ENCODE assay signal across 26 mouse cellular contexts in genomic region chr3:129647312-129647711, GRCm38 (mm10).
DNase-seq lines count a peak whose midpoint lies in the region; ATAC-seq lines count a peak whose summit lies in the region.
"Had no signal": no experiment of that assay in that cellular context is flagged by ENCODE, and none has a peak within 500 bp of the region (broad histone marks: within the 10 kb centered on the region; RNA-seq: fewer than 3 reads in every experiment).

No protein-coding gene starts in this region.

- no peaks in the 10 kb centered on the region for H3K9me3 ChIP-seq in hindbrain, embryonic 13.5 days
- no peaks in the 10 kb centered on the region for H3K9me3 ChIP-seq in hindbrain, embryonic 11.5 days (ENCODE audit: control insufficient read depth, low read length)
- H3K9me3 ChIP-seq in midbrain, embryonic 13.5 days: no peaks in the 10 kb centered on the region
- no peaks in the 10 kb centered on the region for H3K9me3 ChIP-seq in midbrain, embryonic 11.5 days (ENCODE audit: control insufficient read depth, low read length)
- no peaks in the 10 kb centered on the region for H3K9me3 ChIP-seq in hindbrain, embryonic 16.5 days (ENCODE audit: control insufficient read depth, low read length)
- no peaks in the 10 kb centered on the region for H3K9me3 ChIP-seq in midbrain, embryonic 15.5 days
- H3K9me3 ChIP-seq: liver, embryonic 15.5 days; lung, embryonic 15.5 days; neural tube, embryonic 13.5 days; stomach, embryonic 15.5 days had no signal

- DNase-seq in hindbrain, embryonic 11.5 days (ENCODE audit: low spot score): no peak
- no peak for DNase-seq in midbrain, embryonic 11.5 days (ENCODE audit: low spot score, missing footprints)
- no peak for DNase-seq in left cerebral cortex, postnatal 14 days (ENCODE audit: low spot score in 2 of 2)
- DNase-seq: adrenal gland, postnatal 36 days; cerebellum, adult 11 months; cerebellum, adult 9-11 months; gastrocnemius, postnatal 25 days; heart, adult 2 months; kidney, adult 2 months; kidney, postnatal 36 days; layer of hippocampus, postnatal 36 days; liver; right cerebral cortex, adult 18-20 months; right cerebral cortex, postnatal 4 days; thymus, postnatal 25 days had no signal

- no peaks in the 10 kb centered on the region for H3K36me3 ChIP-seq in hindbrain, embryonic 13.5 days
- H3K36me3 ChIP-seq in hindbrain, embryonic 11.5 days (ENCODE audit: control insufficient read depth, insufficient read depth, low read length): no peaks in the 10 kb centered on the region
- no peaks in the 10 kb centered on the region for H3K36me3 ChIP-seq in midbrain, embryonic 13.5 days
- no peaks in the 10 kb centered on the region for H3K36me3 ChIP-seq in midbrain, embryonic 11.5 days (ENCODE audit: control insufficient read depth, insufficient read depth, low read length)
- no peaks in the 10 kb centered on the region for H3K36me3 ChIP-seq in hindbrain, embryonic 16.5 days (ENCODE audit: control insufficient read depth, insufficient read depth, low read length)
- no peaks in the 10 kb centered on the region for H3K36me3 ChIP-seq in midbrain, embryonic 15.5 days (replicated peaks)
- H3K36me3 ChIP-seq: liver, embryonic 15.5 days; lung, embryonic 15.5 days; neural tube, embryonic 13.5 days; stomach, embryonic 15.5 days had no signal

- peak; percentile 67 for ATAC-seq in hindbrain, embryonic 13.5 days (ENCODE audit: low FRiP score)
- ATAC-seq in hindbrain, embryonic 11.5 days (ENCODE audit: low FRiP score): no peak; the same call in 1 of the 2 replicates
- 0 out of 2 replicates have a peak, but pooled peaks have one; percentile 24 for ATAC-seq in midbrain, embryonic 13.5 days
- ATAC-seq in midbrain, embryonic 11.5 days (ENCODE audit: low FRiP score): no peak
- peak; percentile 60 for ATAC-seq in hindbrain, embryonic 16.5 days
- ATAC-seq in midbrain, embryonic 15.5 days (replicated peaks): peak; percentile 55
- no peak for ATAC-seq in activated CD4-positive, CD25-positive, alpha-beta regulatory T cell, adult 4 months

- no peak overlapping the region for H3K4me2 ChIP-seq in hindbrain, embryonic 13.5 days
- H3K4me2 ChIP-seq in hindbrain, embryonic 11.5 days (replicated peaks; ENCODE audit: low read depth, low read length): no peak overlapping the region
- H3K4me2 ChIP-seq in midbrain, embryonic 13.5 days (replicated peaks): no peak overlapping the region
- no peak overlapping the region for H3K4me2 ChIP-seq in midbrain, embryonic 11.5 days
- H3K4me2 ChIP-seq in hindbrain, embryonic 16.5 days (ENCODE audit: low read length): no peak overlapping the region
- H3K4me2 ChIP-seq in midbrain, embryonic 15.5 days: no peak overlapping the region
- H3K4me2 ChIP-seq: liver, embryonic 15.5 days; lung, embryonic 15.5 days; neural tube, embryonic 13.5 days; stomach, embryonic 15.5 days had no signal

- WGBS in hindbrain, embryonic 13.5 days: 65% methylated on average over 10 of the region's 10 CpGs
- WGBS in hindbrain, embryonic 11.5 days: 87% methylated on average over 10 of the region's 10 CpGs
- WGBS in midbrain, embryonic 13.5 days: 78% methylated on average over 10 of the region's 10 CpGs
- 86% methylated on average over 10 of the region's 10 CpGs for WGBS in midbrain, embryonic 11.5 days
- 68% methylated on average over 10 of the region's 10 CpGs for WGBS in hindbrain, embryonic 16.5 days
- 73% methylated on average over 10 of the region's 10 CpGs for WGBS in midbrain, embryonic 15.5 days

- no peak overlapping the region for H3K4me3 ChIP-seq in hindbrain, embryonic 13.5 days
- no peak overlapping the region for H3K4me3 ChIP-seq in hindbrain, embryonic 11.5 days (ENCODE audit: low read depth, low read length)
- H3K4me3 ChIP-seq in midbrain, embryonic 13.5 days (replicated peaks): no peak overlapping the region
- no peak overlapping the region for H3K4me3 ChIP-seq in midbrain, embryonic 11.5 days (ENCODE audit: low read depth, low read length)
- no peak overlapping the region for H3K4me3 ChIP-seq in hindbrain, embryonic 16.5 days (ENCODE audit: low read length)
- no peak overlapping the region for H3K4me3 ChIP-seq in midbrain, embryonic 15.5 days
- H3K4me3 ChIP-seq: heart, adult 2 months; liver, embryonic 15.5 days; lung, embryonic 15.5 days; myocyte; neural tube, embryonic 13.5 days; stomach, embryonic 15.5 days had no signal

- peaks cover 15% of the 10 kb centered on the region for H3K4me1 ChIP-seq in hindbrain, embryonic 13.5 days (replicated peaks)
- no peaks in the 10 kb centered on the region; the same call in 1 of the 2 replicates for H3K4me1 ChIP-seq in hindbrain, embryonic 11.5 days (replicated peaks; ENCODE audit: control insufficient read depth, insufficient read depth, low read length)
- H3K4me1 ChIP-seq in midbrain, embryonic 13.5 days (replicated peaks): 0 out of 2 replicates have a peak, but pooled peaks cover 4% of the 10 kb centered on the region
- H3K4me1 ChIP-seq in midbrain, embryonic 11.5 days (ENCODE audit: control insufficient read depth, insufficient read depth, low read length): no peaks in the 10 kb centered on the region
- no peaks in the 10 kb centered on the region for H3K4me1 ChIP-seq in hindbrain, embryonic 16.5 days (ENCODE audit: control insufficient read depth, insufficient read depth, low read depth, low read length)
- no peaks in the 10 kb centered on the region for H3K4me1 ChIP-seq in midbrain, embryonic 15.5 days
- H3K4me1 ChIP-seq: liver, embryonic 15.5 days; stomach, embryonic 15.5 days had no signal

- intact Hi-C loops in left cerebral cortex, postnatal 14 days (cut with DNase I): no loop called here

- H3K9ac ChIP-seq in hindbrain, embryonic 13.5 days: no peak overlapping the region
- no peak overlapping the region for H3K9ac ChIP-seq in hindbrain, embryonic 11.5 days (ENCODE audit: low read depth, low read length)
- H3K9ac ChIP-seq in midbrain, embryonic 13.5 days (replicated peaks): no peak overlapping the region
- no peak overlapping the region for H3K9ac ChIP-seq in midbrain, embryonic 11.5 days (ENCODE audit: low read length)
- H3K9ac ChIP-seq in hindbrain, embryonic 16.5 days (ENCODE audit: low read depth, low read length): no peak overlapping the region
- no peak overlapping the region for H3K9ac ChIP-seq in midbrain, embryonic 15.5 days
- H3K9ac ChIP-seq: liver, embryonic 15.5 days; lung, embryonic 15.5 days; neural tube, embryonic 13.5 days; stomach, embryonic 15.5 days had no signal

- H3K27me3 ChIP-seq in hindbrain, embryonic 13.5 days: no peaks in the 10 kb centered on the region
- H3K27me3 ChIP-seq in hindbrain, embryonic 11.5 days (ENCODE audit: control insufficient read depth, insufficient read depth, low read length): no peaks in the 10 kb centered on the region
- H3K27me3 ChIP-seq in midbrain, embryonic 13.5 days: no peaks in the 10 kb centered on the region
- H3K27me3 ChIP-seq in midbrain, embryonic 11.5 days (ENCODE audit: control insufficient read depth, insufficient read depth, low read length): no peaks in the 10 kb centered on the region
- no peaks in the 10 kb centered on the region for H3K27me3 ChIP-seq in hindbrain, embryonic 16.5 days (replicated peaks; ENCODE audit: control insufficient read depth, insufficient read depth, low read length)
- no peaks in the 10 kb centered on the region for H3K27me3 ChIP-seq in midbrain, embryonic 15.5 days (replicated peaks)
- H3K27me3 ChIP-seq: liver, embryonic 15.5 days; lung, embryonic 15.5 days; neural tube, embryonic 13.5 days; stomach, embryonic 15.5 days had no signal

- 0 out of 2 replicates have a peak overlapping the region, but pooled peaks have one; percentile 44 for H3K27ac ChIP-seq in hindbrain, embryonic 13.5 days
- H3K27ac ChIP-seq in hindbrain, embryonic 11.5 days (ENCODE audit: low read depth, low read length): no peak overlapping the region
- no peak overlapping the region for H3K27ac ChIP-seq in midbrain, embryonic 13.5 days
- no peak overlapping the region for H3K27ac ChIP-seq in midbrain, embryonic 11.5 days (ENCODE audit: low read depth, low read length)
- no peak overlapping the region for H3K27ac ChIP-seq in hindbrain, embryonic 16.5 days (ENCODE audit: low read depth, low read length)
- H3K27ac ChIP-seq in midbrain, embryonic 15.5 days: no peak overlapping the region
- H3K27ac ChIP-seq: heart, adult 2 months; liver, embryonic 15.5 days; lung, embryonic 15.5 days; macrophage; neural tube, embryonic 13.5 days; stomach, embryonic 15.5 days had no signal

Comparison
In these comparisons a context has a peak if more than half of its experiments do, and no peak if none do; other contexts are left out.
1. ATAC-seq: peak in hindbrain, embryonic 13.5 days (single experiment), midbrain, embryonic 13.5 days (single experiment), hindbrain, embryonic 16.5 days (single experiment) and midbrain, embryonic 15.5 days (single experiment); none in hindbrain, embryonic 11.5 days (single experiment), midbrain, embryonic 11.5 days (single experiment) and activated CD4-positive, CD25-positive, alpha-beta regulatory T cell, adult 4 months (single experiment).